Mouse (Mus musculus): Measurements from ENCODE around the gene Tmbim1. TPM values are rescaled to one million over a fixed set of nuclear protein-coding genes. Genes with fewer than 3 reads are reported as not detected.

Gene Tmbim1
- polyA plus RNA-seq, 1 experiment from 2014 or later, result 22.9 TPM

DNA sequence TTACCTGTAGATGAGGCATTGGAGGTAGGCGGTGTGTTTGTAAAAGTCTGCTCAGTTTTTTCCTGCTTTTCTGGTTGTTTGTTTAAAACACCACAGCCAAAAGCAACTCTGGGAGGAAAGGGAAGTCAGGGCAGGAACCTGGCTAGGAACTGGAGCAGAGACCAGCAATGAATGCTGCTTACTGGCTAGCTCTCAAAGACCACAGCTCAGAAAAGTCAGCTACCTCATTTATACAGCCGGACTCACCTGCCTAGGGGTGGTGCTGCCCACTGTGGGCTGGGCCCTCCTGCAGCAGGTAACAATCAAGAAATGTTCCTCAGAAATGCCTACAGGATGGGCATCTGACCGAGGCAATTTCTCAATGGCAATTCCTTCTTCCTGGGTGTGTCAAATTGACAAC is 9.4 kb upstream of the Tmbim1 start:
- no peaks in the 10 kb centered on the region for H3K27me3 ChIP-seq (replicated peaks; ENCODE audit: control insufficient read depth, insufficient read depth, low read length)
- H3K4me3 ChIP-seq (ENCODE audit: low read depth, low read length), result no peak overlapping the region
- no peak for ATAC-seq (replicated peaks; ENCODE audit: low FRiP score)

DNA sequence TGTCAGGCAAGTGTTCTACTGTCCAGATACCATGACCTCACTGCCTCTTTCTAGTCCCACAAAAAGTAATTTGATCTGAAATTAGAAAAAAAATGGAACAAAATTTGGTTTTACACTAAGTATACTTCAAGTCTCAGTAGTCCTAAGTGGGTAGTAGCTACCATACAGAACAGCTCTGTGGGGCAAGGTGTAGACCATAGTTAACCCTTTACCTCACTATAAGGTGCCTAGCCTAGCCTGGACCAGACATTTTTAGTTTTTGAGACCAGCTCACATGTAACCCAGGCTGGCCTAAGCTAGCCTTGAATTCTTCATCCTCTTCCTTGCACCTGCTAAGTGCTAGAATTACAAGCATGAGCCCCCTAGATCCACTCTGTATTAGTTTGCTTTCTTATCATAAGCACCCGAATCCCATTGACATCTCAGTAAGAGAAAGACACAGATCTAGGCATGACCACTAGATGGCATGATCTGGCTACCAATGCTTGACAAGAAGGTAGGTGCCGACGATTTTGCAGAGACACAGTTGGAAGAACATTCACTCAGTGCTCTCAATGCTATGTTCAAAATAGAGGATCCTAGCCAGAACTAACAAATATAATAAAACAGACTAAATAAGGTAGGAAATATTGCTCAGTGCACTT is 7.7 kb upstream of the Tmbim1 start:
- H3K9me3 ChIP-seq (ENCODE audit: control insufficient read depth, low read length), result no peaks in the 10 kb centered on the region
- H3K27ac ChIP-seq (ENCODE audit: low read depth, low read length), result no peak overlapping the region
- H3K4me3 ChIP-seq (ENCODE audit: low read depth, low read length), result no peak overlapping the region
- DNase-seq (ENCODE audit: low spot score) (no peak), ATAC-seq (replicated peaks; ENCODE audit: low FRiP score) (peak; percentile 29; the same call in 1 of the 2 replicates)
- 4% methylated on average over 3 of the region's 3 CpGs for WGBS
- no peak overlapping the region for H3K4me2 ChIP-seq
- no peaks in the 10 kb centered on the region for H3K36me3 ChIP-seq (ENCODE audit: control insufficient read depth, insufficient read depth, low read length)
- H3K4me1 ChIP-seq (replicated peaks; ENCODE audit: control insufficient read depth, insufficient read depth, low read length), result peaks cover 11% of the 10 kb centered on the region
- H3K27me3 ChIP-seq (replicated peaks; ENCODE audit: control insufficient read depth, insufficient read depth, low read length), result no peaks in the 10 kb centered on the region
- no peak overlapping the region for H3K9ac ChIP-seq (ENCODE audit: low read depth, low read length)

More for the DNA sequence above, 9.4 kb upstream of the Tmbim1 start:
- H3K4me2 ChIP-seq, result no peak overlapping the region
- H3K27ac ChIP-seq (ENCODE audit: low read depth, low read length), result no peak overlapping the region
- H3K9me3 ChIP-seq (ENCODE audit: control insufficient read depth, low read length), result no peaks in the 10 kb centered on the region
- H3K9ac ChIP-seq (ENCODE audit: low read depth, low read length), result no peak overlapping the region
- DNase-seq (ENCODE audit: low spot score), result no peak
- no peaks in the 10 kb centered on the region for H3K36me3 ChIP-seq (ENCODE audit: control insufficient read depth, insufficient read depth, low read length)
- 72% methylated on average over 3 of the region's 3 CpGs for WGBS
- H3K4me1 ChIP-seq (replicated peaks; ENCODE audit: control insufficient read depth, insufficient read depth, low read length), result peaks cover 3% of the 10 kb centered on the region

DNA sequence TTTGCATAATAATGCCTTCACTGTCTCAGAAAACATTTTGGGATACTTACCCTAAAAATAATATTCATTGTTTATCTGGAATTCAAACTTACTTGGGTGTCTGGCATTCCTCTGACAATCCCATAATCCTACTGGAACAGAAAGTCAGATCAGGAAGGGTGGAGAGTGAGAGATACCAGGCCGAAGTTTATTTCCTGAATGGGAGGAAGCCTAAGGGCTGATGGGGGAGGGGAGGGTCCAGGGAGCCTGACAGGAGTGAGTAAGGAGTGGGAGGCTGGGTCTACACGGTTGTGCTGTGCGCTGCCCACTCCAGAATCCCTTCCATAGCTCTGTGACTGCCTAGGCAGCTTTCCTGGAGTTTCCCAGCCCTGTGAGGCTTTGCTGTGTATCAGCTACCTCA is 4.3 kb upstream of the Tmbim1 start:
- Histone ChIP-seq H3K9ac (ENCODE audit: low read depth, low read length) (no peak overlapping the region), H3K4me2 (no peak overlapping the region), H3K27ac (ENCODE audit: low read depth, low read length) (peak overlapping the region; percentile 36; the same call in 1 of the 2 replicates), H3K4me3 (ENCODE audit: low read depth, low read length) (no peak overlapping the region), H3K27me3 (replicated peaks; ENCODE audit: control insufficient read depth, insufficient read depth, low read length) (no peaks in the 10 kb centered on the region), H3K4me1 (replicated peaks; ENCODE audit: control insufficient read depth, insufficient read depth, low read length) (peaks cover 17% of the 10 kb centered on the region), H3K9me3 (ENCODE audit: control insufficient read depth, low read length) (no peaks in the 10 kb centered on the region), H3K36me3 (ENCODE audit: control insufficient read depth, insufficient read depth, low read length) (no peaks in the 10 kb centered on the region)
- WGBS, result 21% methylated on average over 3 of the region's 3 CpGs
- DNase-seq (ENCODE audit: low spot score) (no peak), ATAC-seq (replicated peaks; ENCODE audit: low FRiP score) (no peak; the same call in 1 of the 2 replicates)

DNA sequence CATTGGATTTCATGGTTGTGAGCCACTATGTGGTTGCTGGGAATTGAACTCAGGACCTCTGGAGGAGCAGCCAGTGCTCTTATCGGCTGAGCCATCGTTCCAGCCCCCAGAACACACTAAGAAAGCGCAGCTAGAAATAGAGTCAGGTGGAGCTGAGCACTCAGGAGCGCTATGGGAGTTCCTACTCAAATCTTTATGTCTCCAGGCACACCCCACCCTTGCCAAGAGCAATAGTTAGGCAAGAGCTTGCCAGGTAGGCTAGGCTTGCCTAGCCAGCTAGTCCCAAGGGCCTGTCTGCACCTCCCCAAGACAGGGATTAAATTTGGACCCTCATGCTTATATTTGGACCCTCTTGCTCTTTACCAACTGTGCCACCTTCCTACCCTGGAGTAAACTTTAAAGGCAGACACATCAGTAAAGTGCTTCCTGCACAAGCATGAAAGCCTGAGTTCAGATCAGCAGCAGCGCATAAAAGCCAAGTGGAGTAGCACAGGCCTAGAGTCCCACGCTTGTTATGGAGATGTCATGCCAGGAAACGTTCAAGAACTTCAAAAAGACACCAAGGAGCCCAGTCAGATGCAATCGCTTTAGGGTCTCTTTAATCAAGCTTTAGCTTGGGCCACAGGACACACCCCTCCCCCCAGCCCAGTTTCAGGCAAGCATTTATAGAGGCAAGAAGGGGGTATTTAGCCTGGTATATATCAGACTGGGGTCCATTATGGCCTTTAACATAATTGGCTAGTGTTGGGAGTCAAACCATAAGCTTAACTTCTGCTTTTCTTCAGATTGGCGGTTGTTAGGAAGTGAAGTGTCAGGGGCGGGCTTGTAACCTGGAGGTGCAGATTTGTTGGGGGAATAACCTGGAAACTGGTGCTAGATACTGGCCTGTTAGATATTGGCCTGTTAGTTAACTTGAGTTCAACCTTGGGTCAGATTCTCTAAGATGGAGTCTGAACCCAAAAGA is 2.9 kb upstream of the Tmbim1 start:
- no peaks in the 10 kb centered on the region for H3K27me3 ChIP-seq (replicated peaks; ENCODE audit: control insufficient read depth, insufficient read depth, low read length)
- no peak overlapping the region for H3K4me2 ChIP-seq
- H3K4me3 ChIP-seq (ENCODE audit: low read depth, low read length), result no peak overlapping the region
- peaks cover 20% of the 10 kb centered on the region for H3K4me1 ChIP-seq (replicated peaks; ENCODE audit: control insufficient read depth, insufficient read depth, low read length)
- no peaks in the 10 kb centered on the region for H3K36me3 ChIP-seq (ENCODE audit: control insufficient read depth, insufficient read depth, low read length)
- H3K9me3 ChIP-seq (ENCODE audit: control insufficient read depth, low read length), result no peaks in the 10 kb centered on the region
- H3K9ac ChIP-seq (ENCODE audit: low read depth, low read length), result no peak overlapping the region
- ATAC-seq (replicated peaks; ENCODE audit: low FRiP score) (no peak), DNase-seq (ENCODE audit: low spot score) (no peak)
- WGBS, result 67% methylated on average over 10 of the region's 10 CpGs
- no peak overlapping the region for H3K27ac ChIP-seq (ENCODE audit: low read depth, low read length)

DNA sequence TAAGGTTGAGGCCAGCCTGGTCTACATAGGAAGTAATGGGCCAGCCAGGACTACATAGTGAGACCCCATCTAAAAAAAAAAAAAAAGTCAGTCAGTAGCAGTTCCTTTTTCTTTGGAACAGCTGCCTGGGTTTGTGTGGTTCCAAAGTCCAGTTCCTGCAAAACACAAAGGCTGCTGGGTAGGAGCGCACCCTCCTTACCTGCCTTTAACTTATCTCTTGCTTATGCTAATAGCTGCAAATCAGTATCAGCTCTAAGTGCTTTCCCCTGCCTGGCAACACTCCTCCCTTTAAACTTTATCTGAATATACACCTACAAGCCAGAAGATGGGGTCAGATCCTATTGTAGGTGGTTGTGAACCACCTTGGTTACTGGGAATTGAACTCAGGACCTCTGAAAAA is 1.7 kb upstream of the Tmbim1 start:
- no peaks in the 10 kb centered on the region for H3K36me3 ChIP-seq (ENCODE audit: control insufficient read depth, insufficient read depth, low read length)
- H3K27ac ChIP-seq (ENCODE audit: low read depth, low read length), result no peak overlapping the region
- WGBS, result 86% methylated on average over 1 of the region's 1 CpGs
- no peaks in the 10 kb centered on the region for H3K27me3 ChIP-seq (replicated peaks; ENCODE audit: control insufficient read depth, insufficient read depth, low read length)
- H3K4me2 ChIP-seq, result no peak overlapping the region
- H3K4me3 ChIP-seq (ENCODE audit: low read depth, low read length), result no peak overlapping the region
- H3K9me3 ChIP-seq (ENCODE audit: control insufficient read depth, low read length), result no peaks in the 10 kb centered on the region
- H3K9ac ChIP-seq (ENCODE audit: low read depth, low read length), result no peak overlapping the region
- peaks cover 24% of the 10 kb centered on the region for H3K4me1 ChIP-seq (replicated peaks; ENCODE audit: control insufficient read depth, insufficient read depth, low read length)
- no peak for ATAC-seq (replicated peaks; ENCODE audit: low FRiP score)
- no peak for DNase-seq (ENCODE audit: low spot score)

DNA sequence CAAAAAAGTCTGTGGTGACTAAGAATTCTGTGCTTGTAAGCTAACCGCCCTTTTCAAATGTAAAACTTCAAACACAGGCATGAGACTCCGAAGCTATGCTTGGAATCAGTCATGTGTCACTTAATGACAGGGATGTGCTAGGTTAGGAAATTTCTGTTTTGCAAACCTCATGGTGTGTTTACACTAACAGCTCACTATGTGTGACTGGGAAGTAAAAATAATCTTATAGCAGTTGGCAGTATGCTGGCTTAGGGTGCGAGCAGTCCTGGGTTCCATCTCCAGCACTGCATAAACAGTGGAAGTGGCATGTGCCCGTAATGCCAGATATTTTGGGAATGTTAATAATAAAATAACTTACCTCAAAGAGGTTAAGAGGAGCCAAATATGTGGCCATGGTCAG is 476 bp downstream of the Tmbim1 start:
- no peak overlapping the region for H3K4me2 ChIP-seq
- no peaks in the 10 kb centered on the region for H3K9me3 ChIP-seq (ENCODE audit: control insufficient read depth, low read length)
- no peak overlapping the region for H3K9ac ChIP-seq (ENCODE audit: low read depth, low read length)
- H3K27ac ChIP-seq (ENCODE audit: low read depth, low read length), result no peak overlapping the region
- H3K27me3 ChIP-seq (replicated peaks; ENCODE audit: control insufficient read depth, insufficient read depth, low read length), result no peaks in the 10 kb centered on the region
- ATAC-seq (replicated peaks; ENCODE audit: low FRiP score) (no peak), DNase-seq (ENCODE audit: low spot score) (no peak)
- WGBS, result 77% methylated on average over 4 of the region's 4 CpGs
- H3K4me1 ChIP-seq (replicated peaks; ENCODE audit: control insufficient read depth, insufficient read depth, low read length), result peaks cover 30% of the 10 kb centered on the region
- no peaks in the 10 kb centered on the region for H3K36me3 ChIP-seq (ENCODE audit: control insufficient read depth, insufficient read depth, low read length)
- H3K4me3 ChIP-seq (ENCODE audit: low read depth, low read length), result no peak overlapping the region

DNA sequence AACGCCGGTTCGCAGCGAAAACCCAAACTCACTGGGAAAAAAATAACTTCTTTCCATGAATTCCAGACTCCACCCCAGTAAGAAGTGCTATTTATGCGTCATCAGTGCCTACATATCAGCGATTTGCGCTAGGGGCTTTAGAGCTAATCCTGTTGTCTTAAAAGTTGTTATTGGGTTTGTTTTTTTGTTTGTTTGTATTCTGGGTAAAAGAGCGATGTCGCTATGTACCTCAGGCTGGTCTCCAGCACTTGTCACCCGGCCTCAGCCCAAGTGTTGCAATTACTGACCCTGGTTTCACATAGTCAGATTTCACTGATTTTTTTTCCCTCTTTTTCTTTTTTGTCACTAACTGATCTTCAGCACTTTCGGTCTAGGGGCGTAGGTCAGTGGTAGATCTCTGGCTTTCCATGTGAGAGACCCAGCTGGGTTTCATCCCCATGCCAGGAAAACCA is 1.1 kb downstream of the Tmbim1 start:
- peak overlapping the region; percentile 82 for H3K4me2 ChIP-seq
- peak overlapping the region; percentile 82 for H3K4me3 ChIP-seq (ENCODE audit: low read depth, low read length)
- peaks cover 30% of the 10 kb centered on the region for H3K4me1 ChIP-seq (replicated peaks; ENCODE audit: control insufficient read depth, insufficient read depth, low read length)
- 4% methylated on average over 12 of the region's 12 CpGs for WGBS
- H3K9ac ChIP-seq (ENCODE audit: low read depth, low read length), result peak overlapping the region; percentile 79
- DNase-seq (ENCODE audit: low spot score), result no peak
- peak; percentile 13; the same call in 1 of the 2 replicates for ATAC-seq (replicated peaks; ENCODE audit: low FRiP score)
- no peaks in the 10 kb centered on the region for H3K36me3 ChIP-seq (ENCODE audit: control insufficient read depth, insufficient read depth, low read length)
- H3K27me3 ChIP-seq (replicated peaks; ENCODE audit: control insufficient read depth, insufficient read depth, low read length), result no peaks in the 10 kb centered on the region
- H3K9me3 ChIP-seq (ENCODE audit: control insufficient read depth, low read length), result no peaks in the 10 kb centered on the region
- H3K27ac ChIP-seq (ENCODE audit: low read depth, low read length), result peak overlapping the region; percentile 62

DNA sequence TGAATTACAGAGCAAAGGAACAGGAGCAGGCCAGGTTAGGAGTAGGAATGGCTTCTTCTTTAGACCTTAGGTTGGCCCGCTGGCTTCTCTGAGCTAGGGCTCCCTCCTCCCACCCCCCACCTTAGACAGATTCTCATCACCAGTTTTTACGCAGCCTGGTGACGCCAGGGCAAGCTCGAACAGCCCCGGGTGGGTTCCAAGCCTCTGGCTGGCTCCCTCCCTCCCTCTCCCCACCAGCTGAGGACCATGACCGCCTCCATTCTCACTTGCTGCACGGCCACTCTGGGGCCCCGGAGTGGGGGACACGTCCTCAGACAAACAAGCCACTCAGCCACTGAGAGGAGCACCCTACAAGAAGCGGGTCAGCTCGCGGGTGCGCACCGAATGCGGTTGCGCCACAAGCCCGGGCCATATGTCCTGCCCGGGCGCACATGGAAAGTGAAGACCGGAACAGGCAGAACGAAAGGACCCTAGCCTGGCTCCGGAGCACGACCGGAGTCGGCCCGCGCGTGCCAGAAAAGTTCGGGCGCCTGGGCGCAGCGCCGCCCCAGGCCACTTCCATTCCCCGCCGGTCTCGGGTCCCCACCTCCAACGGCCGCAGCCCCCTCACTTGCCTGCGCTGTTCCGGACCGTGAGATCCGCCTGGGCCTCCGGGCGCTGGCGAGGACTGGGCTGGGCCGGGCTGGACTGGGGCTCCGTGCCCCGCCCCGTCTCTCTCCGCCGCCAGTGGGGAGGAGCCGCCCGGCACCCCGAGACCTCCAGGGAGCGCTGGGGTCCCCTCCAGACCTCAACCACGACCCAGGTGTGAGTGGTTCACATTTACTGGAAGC is 1.7 kb downstream of the Tmbim1 start:
- ATAC-seq (replicated peaks; ENCODE audit: low FRiP score) (peak; percentile 87), DNase-seq (ENCODE audit: low spot score) (peak; percentile 82)
- Histone ChIP-seq H3K27me3 (replicated peaks; ENCODE audit: control insufficient read depth, insufficient read depth, low read length) (no peaks in the 10 kb centered on the region), H3K9ac (ENCODE audit: low read depth, low read length) (peak overlapping the region; percentile 79), H3K9me3 (ENCODE audit: control insufficient read depth, low read length) (no peaks in the 10 kb centered on the region), H3K4me2 (peak overlapping the region; percentile 82), H3K27ac (ENCODE audit: low read depth, low read length) (peak overlapping the region; percentile 62), H3K4me1 (replicated peaks; ENCODE audit: control insufficient read depth, insufficient read depth, low read length) (peaks cover 34% of the 10 kb centered on the region), H3K36me3 (ENCODE audit: control insufficient read depth, insufficient read depth, low read length) (no peaks in the 10 kb centered on the region), H3K4me3 (ENCODE audit: low read depth, low read length) (peak overlapping the region; percentile 82)
- under 1% methylated on average over 56 of the region's 56 CpGs for WGBS
